Mouse (Mus musculus) limb, embryonic 10.5 days (tissue): Measurements from ENCODE around the gene Dlx5. TPM values are rescaled to one million over a fixed set of nuclear protein-coding genes. Genes with fewer than 3 reads are reported as not detected.

ENCODE experiments used
- DNase-seq: peaks from one replicate; pipeline ENCODE4 v3.0.0-alpha.2; 2017; ENCODE audit warnings: low spot score
- H3K27ac ChIP-seq: fragments of 300-500 bp; sonication (generic); 2 replicates; pipeline ENCODE4 v1.5.1; 2016; ENCODE audit warnings: mild to moderate bottlenecking
- H3K27me3 ChIP-seq: fragments of 300-500 bp; sonication (generic); 2 replicates; pipeline ENCODE4 v1.6.1; 2016; ENCODE audit warnings: low read depth, mild to moderate bottlenecking; ENCODE audit not compliant: poor library complexity, severe bottlenecking
- H3K36me3 ChIP-seq: fragments of 300-500 bp; sonication (generic); 2 replicates; pipeline ENCODE4 v1.6.1; 2016; ENCODE audit warnings: mild to moderate bottlenecking, moderate library complexity
- H3K4me1 ChIP-seq: fragments of 300-500 bp; sonication (generic); 2 replicates; pipeline ENCODE4 v1.6.1; 2016
- H3K4me3 ChIP-seq: fragments of 300-500 bp; sonication (generic); 2 replicates; pipeline ENCODE4 v1.5.1; 2016; ENCODE audit warnings: mild to moderate bottlenecking, moderate library complexity
- H3K9me3 ChIP-seq: fragments of 300-500 bp; sonication (generic); replicated peaks from 2 replicates; pipeline ENCODE4 v1.6.1; 2016; ENCODE audit warnings: mild to moderate bottlenecking
- WGBS: fragments of 180-500 bp; shearing (Covaris S2); methylation state at CpG from one replicate; pipeline ENCODE4 v1.1.7; 2016; 5-methylcytosine and 5-hydroxymethylcytosine counted together
- polyA plus RNA-seq: library from polyadenylated mRNA; unstranded; fragments of >200 nt; fragmentation: Nextera tagmentation; extraction: Ambion mirVana; gene quantifications from 2 replicates; pipeline ENCODE4 v1.2.1, GENCODE M21; 2016

Dlx5 gene
- polyA plus RNA-seq, 1 experiment from 2014 or later: 9.3 TPM

DNA sequence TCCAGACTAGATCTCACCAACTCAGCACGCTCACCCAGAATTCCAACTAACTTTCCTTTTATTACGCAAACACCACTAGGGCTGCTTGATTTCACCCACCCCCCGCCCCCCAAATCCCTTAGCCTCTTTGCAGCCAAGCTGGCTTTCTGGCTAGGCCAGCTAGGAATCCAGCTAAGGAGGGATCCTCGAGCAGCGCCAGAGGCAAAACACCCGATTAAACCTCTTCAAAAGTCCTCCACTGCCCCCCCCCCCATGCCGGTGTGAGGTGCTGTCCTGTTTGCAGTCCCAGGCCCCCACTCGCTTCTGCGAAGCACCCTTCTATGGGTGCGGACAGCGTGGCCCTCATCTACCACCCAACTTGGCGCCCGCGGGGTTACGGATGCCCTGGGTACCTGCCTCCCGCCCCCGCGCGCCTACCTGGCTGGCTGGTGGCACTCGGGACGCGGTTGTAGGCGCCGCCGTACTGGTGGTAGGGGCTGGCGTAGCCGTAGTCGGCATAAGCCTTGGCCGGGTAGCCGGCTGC, 709 bp downstream of the Dlx5 start:
- Histone ChIP-seq H3K9me3 (no peaks in the 10 kb centered on the region), H3K27me3 (peaks cover 86% of the 10 kb centered on the region), H3K27ac (peak overlapping the region; percentile 80), H3K4me1 (peaks cover 43% of the 10 kb centered on the region), H3K36me3 (no peaks in the 10 kb centered on the region), H3K4me3 (peak overlapping the region; percentile 61)
- DNase-seq: no peak
- WGBS: under 1% methylated on average over 30 of the region's 30 CpGs

DNA sequence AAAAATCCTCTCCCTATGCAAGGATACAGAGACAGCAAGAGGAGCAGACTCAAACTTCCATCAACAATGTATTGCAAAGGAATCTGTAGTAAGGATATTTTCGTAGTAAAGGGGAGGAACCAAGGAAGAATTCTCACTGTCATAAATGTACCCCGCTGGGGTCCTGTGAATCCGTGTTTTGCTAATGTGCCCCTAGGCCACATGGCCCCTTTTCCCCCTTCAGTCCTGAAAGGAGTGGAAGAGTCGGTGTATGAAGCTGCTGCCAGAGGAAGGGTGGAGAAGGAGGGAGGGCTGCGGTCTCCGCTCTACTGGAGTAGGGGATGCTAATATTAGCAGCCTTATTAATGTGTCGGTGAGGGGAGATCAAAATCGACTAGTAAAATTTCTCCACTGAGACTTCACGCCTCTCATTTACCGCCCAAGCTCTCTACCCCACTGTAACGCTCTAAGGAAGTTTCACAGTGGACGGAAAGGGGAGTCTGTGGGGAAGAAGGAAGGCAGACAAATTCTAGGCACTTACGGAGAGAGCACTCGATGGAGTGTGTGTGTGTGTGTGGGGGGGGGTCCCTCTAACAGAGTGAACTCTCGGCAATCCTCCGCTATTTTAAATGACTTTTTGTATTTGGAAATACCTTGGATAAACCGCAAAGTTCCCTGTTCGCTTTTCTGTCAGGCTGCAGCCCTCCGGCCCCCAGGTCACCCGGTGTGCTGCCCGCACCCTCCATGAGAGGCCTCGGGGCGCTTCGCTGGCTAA, 1.3 kb downstream of the Dlx5 start:
- H3K27me3 ChIP-seq: peaks cover 92% of the 10 kb centered on the region
- H3K4me1 ChIP-seq: peaks cover 43% of the 10 kb centered on the region
- H3K9me3 ChIP-seq: no peaks in the 10 kb centered on the region
- under 1% methylated on average over 24 of the region's 24 CpGs for WGBS
- DNase-seq: peak; percentile 60
- H3K4me3 ChIP-seq: peak overlapping the region; percentile 61
- H3K36me3 ChIP-seq: no peaks in the 10 kb centered on the region
- peak overlapping the region; percentile 80; the same call in 1 of the 2 replicates for H3K27ac ChIP-seq

DNA sequence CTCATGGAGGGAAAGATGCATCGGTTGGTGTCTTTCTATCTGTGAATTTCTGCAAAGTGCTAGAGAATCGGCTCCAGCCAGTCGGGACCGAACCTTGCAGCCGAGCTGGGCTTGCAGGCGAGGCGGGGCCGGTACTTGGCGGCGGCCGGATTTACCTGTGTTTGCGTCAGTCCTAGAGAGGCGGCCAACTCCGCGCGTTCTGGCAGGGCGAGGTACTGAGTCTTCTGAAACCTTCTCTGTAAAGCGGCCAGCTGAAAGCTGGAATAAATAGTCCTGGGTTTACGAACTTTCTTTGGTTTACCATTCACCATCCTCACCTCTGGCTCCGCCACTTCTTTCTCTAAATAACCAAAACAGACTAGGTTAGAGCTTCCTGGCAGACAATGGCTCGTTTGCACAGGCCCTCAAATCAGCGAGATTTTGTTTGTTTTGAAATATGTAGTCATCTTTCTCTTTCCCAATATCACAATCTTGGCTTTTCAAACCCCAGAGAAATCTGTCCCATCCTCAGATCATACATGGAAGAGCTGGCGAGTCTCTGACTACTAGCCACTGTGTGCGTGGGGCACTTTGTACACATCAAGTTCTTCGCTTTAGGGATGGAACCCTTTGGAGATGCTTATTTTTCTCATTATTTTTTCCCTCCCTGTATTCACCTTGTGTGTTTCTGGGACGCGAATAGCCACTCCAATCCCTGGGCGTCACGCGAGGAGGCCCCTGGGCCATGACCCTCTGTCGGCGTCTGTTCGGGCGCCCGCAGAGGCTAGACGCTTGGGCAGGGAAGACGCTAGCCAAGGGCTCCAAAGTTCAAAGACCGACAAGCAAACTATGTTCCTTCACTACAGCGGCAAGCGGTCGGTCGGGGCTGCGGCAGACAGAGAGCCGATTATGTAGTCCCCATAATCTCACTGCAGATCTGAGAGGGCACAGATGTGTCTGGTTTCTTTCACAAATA, 2.2 kb downstream of the Dlx5 start:
- under 1% methylated on average over 44 of the region's 44 CpGs for WGBS
- Histone ChIP-seq H3K27ac (peak overlapping the region; percentile 27; the same call in 1 of the 2 replicates), H3K4me1 (peaks cover 46% of the 10 kb centered on the region), H3K9me3 (no peaks in the 10 kb centered on the region), H3K4me3 (peak overlapping the region; percentile 61), H3K36me3 (no peaks in the 10 kb centered on the region), H3K27me3 (peaks cover 99% of the 10 kb centered on the region)
- DNase-seq: peak; percentile 70

DNA sequence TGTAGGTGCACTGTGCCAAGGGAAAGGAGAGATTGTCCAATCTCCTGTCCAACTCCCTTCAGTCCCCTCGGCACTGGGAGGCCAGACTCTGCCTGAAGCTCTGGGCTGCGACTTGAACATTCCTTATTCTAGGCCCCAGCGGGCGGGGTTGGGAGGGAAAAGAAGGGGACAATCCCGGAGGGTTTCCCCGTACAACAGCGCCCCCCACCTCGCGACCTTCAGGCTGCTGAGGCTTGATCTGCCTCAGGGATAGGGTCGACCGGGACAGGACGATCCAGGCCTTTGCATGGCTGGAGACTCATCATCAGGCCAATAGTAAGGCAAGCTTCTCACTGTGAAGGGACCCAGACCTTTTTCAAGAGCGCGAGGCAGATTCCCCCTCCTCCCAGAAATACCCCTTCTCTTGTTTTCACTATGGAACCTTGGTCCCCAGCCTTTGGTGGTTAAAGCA, 3.0 kb downstream of the Dlx5 start:
- 0% methylated on average over 14 of the region's 14 CpGs for WGBS
- H3K36me3 ChIP-seq: no peaks in the 10 kb centered on the region
- H3K9me3 ChIP-seq: no peaks in the 10 kb centered on the region
- H3K27ac ChIP-seq: peak overlapping the region; percentile 27; the same call in 1 of the 2 replicates
- H3K4me1 ChIP-seq: peaks cover 52% of the 10 kb centered on the region
- H3K27me3 ChIP-seq: peaks cover 100% of the 10 kb centered on the region
- H3K4me3 ChIP-seq: peak overlapping the region; percentile 61
- peak; percentile 72 for DNase-seq

DNA sequence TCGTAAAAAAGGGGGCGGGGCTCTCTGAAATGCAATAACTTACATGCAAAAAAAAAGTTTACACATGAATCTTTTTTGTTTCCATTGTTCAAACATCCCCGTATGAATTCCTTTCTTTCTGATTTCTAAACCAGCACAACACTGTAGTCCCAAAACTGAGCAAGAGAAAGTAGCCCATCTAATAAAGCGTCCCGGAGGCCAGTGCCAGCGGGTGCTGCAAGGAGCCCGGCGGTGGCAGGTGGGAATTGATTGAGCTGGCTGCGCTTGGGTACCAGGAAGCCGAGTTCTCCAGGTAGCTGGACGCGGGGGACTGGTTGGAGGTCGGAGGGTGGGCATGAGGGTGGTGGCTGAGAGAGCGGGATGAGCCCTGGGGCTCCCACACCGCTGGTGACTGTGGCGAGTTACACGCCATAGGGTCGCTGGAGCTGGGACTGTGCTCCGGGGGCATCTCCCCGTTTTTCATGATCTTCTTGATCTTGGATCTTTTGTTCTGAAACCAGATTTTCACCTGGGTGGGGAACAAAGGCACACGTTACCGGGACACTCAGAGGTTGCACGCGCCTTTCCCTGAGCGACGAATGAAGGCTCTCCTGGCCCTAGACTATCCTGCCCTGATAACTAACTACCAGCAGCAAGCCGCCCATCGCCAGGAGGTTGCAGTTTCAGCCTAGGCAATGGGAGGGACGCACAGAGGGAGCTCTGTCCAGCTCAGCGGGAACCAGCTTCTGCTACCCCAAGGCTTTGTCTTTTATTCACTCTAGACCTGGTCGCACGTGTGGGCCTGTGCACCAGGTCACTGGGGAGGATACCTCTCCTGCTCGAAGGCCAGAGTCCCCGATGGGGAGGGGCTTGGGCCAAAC, 3.7 kb downstream of the Dlx5 start:
- Histone ChIP-seq H3K27me3 (peaks cover 100% of the 10 kb centered on the region), H3K4me3 (peak overlapping the region; percentile 61), H3K9me3 (no peaks in the 10 kb centered on the region), H3K27ac (no peak overlapping the region), H3K36me3 (no peaks in the 10 kb centered on the region), H3K4me1 (peaks cover 52% of the 10 kb centered on the region)
- peak; percentile 66 for DNase-seq
- 6% methylated on average over 34 of the region's 34 CpGs for WGBS

DNA sequence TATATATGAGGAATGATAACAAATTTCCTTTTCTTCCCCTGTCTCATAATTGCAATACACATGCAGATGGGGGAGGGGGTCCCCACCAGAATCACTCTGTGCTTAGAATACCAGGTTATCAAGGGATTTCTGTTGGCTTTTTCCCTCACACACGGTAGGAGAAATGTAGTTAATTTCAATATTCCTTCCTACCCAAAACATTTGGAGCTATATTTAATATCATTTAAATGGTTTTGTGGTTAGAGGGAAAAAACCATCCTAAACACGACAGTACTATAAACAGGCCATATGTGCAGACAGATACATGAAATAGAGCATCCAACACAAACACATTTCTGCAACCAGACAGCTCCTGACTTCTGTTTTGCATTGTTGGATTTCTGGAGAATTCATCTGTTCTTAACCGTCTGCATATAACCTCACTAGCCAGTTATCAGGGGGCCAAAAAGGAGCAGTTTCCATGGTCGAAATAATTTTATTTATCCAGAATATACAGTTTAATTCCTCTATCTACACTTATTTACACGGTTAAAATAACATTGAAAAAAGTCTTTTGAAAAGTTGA, 4.5 kb downstream of the Dlx5 start:
- Histone ChIP-seq H3K9me3 (no peaks in the 10 kb centered on the region), H3K4me1 (peaks cover 52% of the 10 kb centered on the region), H3K27me3 (peaks cover 100% of the 10 kb centered on the region), H3K36me3 (no peaks in the 10 kb centered on the region), H3K27ac (no peak overlapping the region), H3K4me3 (no peak overlapping the region)
- DNase-seq: no peak
- 13% methylated on average over 5 of the region's 5 CpGs for WGBS

DNA sequence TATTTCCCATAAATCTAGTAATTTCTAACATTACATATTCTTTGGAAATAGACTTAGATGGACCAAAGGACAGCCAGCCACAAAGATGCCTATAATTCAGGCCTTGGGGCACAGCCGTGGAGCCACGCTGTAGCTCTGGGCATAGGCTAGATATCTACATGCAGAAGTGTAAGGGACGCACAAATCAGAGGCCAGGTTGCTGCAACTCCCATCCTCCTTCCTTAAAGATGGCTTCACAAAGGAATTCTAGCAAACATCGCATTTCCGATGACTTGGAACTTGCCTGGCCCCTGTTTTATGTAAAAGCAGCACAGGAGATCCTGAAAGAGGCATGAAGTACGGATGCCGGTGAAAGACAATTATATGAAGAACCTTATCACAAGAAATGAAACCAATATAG, 5.2 kb downstream of the Dlx5 start:
- H3K4me1 ChIP-seq: peaks cover 48% of the 10 kb centered on the region
- WGBS: 8% methylated on average over 7 of the region's 7 CpGs
- DNase-seq: no peak
- H3K36me3 ChIP-seq: no peaks in the 10 kb centered on the region
- peaks cover 100% of the 10 kb centered on the region for H3K27me3 ChIP-seq
- H3K27ac ChIP-seq: no peak overlapping the region
- no peaks in the 10 kb centered on the region for H3K9me3 ChIP-seq
- no peak overlapping the region for H3K4me3 ChIP-seq

DNA sequence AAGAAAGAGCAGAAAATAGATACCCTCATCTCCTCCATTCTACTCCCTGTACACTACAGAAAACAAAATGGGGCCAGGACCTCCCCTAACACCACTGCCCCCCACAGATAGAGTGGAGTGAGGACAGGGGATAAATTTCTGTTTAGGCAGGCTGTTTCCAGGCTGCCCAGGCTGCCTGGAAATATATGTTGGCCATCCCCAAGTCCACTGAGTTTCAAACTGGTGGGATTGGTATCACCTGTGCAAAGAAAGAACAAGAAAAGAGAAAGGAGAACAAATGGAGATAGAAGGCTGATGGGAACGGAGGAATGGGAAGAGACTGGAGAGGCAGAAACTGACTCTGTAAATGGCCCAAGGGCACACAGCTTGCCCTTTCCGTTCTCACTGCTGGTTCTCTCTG, 5.7 kb downstream of the Dlx5 start:
- WGBS: 1% methylated on average over 2 of the region's 2 CpGs
- H3K4me1 ChIP-seq: peaks cover 44% of the 10 kb centered on the region
- no peak overlapping the region for H3K27ac ChIP-seq

DNA sequence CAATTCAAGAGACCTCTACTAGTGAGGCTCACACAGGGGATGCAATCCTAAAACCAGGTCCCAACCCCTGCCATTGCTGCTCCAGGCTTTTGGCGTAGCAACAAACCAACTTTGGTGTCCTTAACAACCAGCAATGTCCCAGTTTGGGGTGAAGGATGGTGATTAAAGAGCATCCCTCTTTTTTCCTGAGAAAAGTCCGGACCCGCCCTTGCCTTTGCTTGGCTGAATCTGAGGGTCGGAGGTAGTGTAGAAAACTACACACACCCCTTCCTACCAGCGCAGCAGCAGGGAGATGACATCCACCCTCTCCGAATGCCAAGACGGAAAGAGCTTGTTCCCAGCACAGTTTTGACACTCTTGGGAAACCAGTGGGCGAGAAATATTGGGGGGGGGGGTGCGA, 6.2 kb downstream of the Dlx5 start:
- Histone ChIP-seq H3K9me3 (no peaks in the 10 kb centered on the region), H3K4me3 (no peak overlapping the region), H3K27ac (no peak overlapping the region), H3K36me3 (no peaks in the 10 kb centered on the region), H3K27me3 (peaks cover 100% of the 10 kb centered on the region), H3K4me1 (peaks cover 38% of the 10 kb centered on the region)
- DNase-seq: no peak
- WGBS: 4% methylated on average over 9 of the region's 9 CpGs

More for the DNA sequence above, 5.7 kb downstream of the Dlx5 start:
- Histone ChIP-seq H3K36me3 (no peaks in the 10 kb centered on the region), H3K9me3 (no peaks in the 10 kb centered on the region), H3K27me3 (peaks cover 100% of the 10 kb centered on the region), H3K4me3 (no peak overlapping the region)
- DNase-seq: no peak

DNA sequence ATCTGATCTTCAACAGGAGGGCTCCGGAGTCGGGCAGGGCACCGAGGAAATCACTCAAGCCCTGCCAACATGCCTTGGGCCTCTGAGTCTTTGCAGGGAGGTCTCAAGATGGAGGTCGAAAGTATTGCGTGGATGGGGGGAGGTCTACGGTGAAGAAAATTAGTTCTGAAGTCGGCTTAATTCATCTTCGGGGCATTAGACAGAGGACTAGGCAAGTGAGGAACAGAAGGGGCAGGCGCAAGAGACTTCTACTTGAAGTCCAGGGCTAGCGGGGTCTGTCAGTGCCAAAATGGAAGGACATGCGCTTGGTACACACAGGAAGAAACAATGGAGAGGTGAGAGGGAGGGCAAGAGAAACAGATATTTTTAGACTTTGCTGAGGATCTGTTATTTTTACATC, 6.7 kb downstream of the Dlx5 start:
- Histone ChIP-seq H3K36me3 (no peaks in the 10 kb centered on the region), H3K27me3 (peaks cover 100% of the 10 kb centered on the region), H3K4me3 (no peak overlapping the region), H3K4me1 (peaks cover 36% of the 10 kb centered on the region), H3K9me3 (no peaks in the 10 kb centered on the region), H3K27ac (no peak overlapping the region)
- 1% methylated on average over 11 of the region's 11 CpGs for WGBS
- DNase-seq: no peak

DNA sequence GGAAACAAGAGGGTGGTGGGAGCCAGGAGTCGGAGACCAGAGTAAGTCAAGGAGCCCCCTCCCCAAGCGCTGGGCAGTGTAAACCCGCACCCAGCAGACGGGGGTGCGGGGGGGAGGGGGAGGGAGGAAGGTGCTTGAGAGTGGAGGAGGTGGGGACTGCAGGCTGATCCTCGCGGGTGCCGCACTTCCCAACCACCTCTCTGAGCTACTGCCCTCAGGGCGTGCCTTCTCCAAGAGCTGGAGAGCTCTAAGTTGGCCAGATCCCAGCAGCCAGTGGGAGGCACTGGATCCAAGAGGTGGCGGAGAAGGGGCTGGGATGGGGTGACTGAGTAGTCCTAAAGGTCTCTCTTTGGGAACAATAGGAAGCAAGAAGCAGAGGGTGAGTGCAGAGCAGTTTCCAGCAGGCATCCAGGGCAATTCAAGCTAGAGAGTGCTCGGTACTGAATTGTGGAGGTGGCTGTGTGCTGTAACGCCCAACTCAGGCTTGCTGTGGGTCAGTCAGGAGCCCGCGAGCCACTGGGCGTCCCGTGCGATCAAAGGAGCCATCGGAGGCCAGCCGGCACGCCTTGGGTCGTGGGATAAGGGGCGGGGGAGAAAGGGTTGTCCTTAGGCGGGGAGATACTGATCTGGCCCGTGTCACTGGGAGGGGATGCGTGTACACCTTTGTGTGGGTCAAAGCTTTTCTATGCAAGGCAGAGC, 7.7 kb downstream of the Dlx5 start:
- no peak overlapping the region for H3K27ac ChIP-seq
- DNase-seq: peak; percentile 71
- H3K27me3 ChIP-seq: peaks cover 100% of the 10 kb centered on the region
- peak overlapping the region; percentile 25 for H3K4me3 ChIP-seq
- H3K9me3 ChIP-seq: no peaks in the 10 kb centered on the region
- no peaks in the 10 kb centered on the region for H3K36me3 ChIP-seq
- under 1% methylated on average over 25 of the region's 25 CpGs for WGBS
- peaks cover 28% of the 10 kb centered on the region for H3K4me1 ChIP-seq
